Mouse (Mus musculus): ENCODE measurements around the gene Wnk2.

The Wnk2 gene

GRCm38 (mm10) chr13:49178839-49179585 is 31.2 kb upstream of the Wnk2 start:
- in situ Hi-C loops (cut with MseI, MboI): no loop called here

DNA sequence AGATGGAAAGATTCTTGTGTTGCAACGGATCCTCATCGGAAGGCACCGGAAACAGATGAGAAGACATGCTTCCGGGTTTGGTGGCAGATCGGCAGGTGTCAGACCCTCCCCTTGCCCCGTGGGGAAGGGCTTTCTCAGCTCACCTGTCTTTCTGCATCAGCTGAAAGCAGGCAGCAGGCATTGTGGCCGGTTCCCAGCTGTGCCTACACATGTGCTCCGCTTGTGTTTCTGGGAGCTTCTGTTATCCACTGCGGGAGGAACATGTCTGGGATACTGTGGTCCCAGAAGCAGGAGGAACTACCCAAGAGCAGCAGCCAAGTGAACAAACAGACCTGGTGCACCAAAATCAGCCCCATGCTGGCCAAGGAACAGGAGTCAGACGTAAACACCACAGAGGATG is 27.7 kb upstream of the Wnk2 start:
- in situ Hi-C loops (cut with MseI, MboI): no loop called here

DNA sequence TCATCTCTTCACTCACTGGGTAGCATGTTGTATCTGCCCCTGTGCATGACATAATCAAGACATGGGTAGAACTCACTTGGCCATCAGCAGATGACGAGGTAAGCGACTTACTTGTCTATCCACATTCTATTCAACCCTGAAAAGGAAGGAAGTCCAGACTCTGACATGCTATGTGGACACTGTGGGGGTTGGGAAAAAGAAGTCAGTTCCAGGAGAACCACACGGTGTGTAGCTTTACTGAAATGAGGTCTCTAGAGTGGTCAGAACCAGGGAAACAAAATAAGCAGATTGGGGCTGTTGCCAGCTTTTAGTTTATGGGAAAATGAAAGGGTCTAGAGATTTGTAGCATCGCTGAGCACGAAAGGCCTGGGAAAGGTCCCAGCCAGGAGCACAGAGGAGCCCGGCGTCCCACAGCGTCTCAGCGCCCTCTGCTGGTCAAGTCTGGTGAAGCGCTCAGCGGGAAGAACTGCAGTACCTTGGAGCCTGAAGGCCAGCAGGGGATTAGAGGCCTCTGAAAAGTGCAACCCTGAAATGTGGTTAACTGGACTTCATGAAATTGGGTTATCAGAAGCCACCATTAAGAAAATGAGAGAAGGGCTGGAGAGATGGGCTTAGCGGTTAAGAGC is 25.3 kb upstream of the Wnk2 start:
- in situ Hi-C loops (cut with MseI, MboI): no loop called here

GRCm38 (mm10) chr13:49172335-49172734 is 24.5 kb upstream of the Wnk2 start:
- in situ Hi-C loops (cut with MseI, MboI): no loop called here

DNA sequence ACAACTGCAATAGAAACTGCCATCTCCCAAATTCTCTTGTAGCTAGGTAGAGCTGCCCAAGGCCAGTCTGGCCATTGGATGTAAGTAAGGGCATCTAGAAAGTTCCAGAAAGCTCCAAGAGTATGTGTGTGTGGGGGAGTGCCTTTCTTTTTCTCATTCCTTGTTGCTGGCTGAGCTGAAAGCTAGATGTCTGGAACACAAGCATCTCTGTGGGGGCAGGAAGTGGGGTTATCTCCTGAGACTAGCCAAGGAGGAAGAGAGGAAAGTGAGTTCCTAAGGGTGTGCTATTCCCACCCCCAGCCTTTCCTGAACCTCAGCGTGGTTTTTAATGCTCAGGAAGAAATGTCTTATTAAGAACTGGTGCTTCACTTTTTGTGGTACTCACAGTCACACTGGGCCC is 23.9 kb upstream of the Wnk2 start:
- in situ Hi-C loops (cut with MseI, MboI): no loop called here

DNA sequence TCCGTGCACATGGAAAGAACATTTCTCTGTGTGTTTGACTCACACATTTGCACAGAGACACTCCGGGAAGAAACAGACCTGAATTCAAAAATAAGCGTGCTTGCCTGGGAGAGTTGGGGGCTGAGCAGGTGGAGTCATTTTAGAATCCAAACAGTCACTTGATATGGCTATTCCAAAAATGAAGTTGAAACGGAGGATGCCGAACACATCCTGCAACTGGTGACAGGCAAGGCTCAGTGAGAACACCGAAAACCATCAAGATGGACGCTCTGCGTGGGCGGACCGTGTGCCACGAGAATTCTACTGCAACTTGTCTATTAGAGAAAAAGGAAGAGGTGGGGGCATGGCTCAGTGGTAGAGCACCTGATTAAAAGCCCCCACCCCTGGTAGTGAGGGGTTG is 22.8 kb upstream of the Wnk2 start:
- in situ Hi-C loops (cut with MseI, MboI): no loop called here

DNA sequence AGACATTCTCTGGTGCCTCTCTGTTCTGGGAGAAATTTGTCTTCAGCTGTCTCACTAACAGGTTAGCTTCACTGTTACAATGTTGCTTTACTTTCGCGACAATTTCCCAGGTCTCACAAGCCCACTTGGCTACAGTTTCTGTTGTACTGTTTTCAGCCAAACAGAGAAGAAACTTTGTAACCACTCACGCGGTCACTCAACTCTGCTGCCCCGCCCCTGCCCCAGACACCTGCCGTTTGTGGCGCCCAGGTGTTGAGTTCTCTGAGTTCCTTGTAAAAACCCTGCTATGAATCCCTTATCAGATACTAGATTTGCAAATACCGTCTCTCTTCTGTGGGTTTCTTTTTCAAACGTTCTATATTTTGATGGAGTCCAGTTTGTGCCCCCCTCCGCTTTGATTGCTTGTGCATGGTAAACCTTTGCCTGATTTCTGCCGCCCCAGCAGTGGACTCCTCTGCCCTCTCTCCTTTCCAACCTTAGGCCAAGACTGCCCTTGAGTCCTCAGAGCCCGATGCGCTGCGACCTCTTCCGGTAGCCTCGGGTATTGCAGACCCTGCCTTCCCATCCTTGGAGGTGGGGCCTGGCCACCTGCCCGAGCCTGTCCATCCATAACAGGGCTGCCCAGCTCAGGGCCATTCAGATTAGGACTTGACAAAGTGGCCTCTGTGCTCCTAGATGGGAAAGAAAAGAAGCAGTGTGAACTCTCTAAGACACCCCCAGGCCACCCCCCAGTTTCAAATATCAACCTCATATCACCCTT is 21.8 kb upstream of the Wnk2 start:
- in situ Hi-C loops (cut with MseI, MboI): no loop called here

- in situ Hi-C loops (cut with MseI, MboI): no loop called here
Observed at GRCm38 (mm10) chr13:49167081-49167480, 19.3 kb upstream of the Wnk2 start.

DNA sequence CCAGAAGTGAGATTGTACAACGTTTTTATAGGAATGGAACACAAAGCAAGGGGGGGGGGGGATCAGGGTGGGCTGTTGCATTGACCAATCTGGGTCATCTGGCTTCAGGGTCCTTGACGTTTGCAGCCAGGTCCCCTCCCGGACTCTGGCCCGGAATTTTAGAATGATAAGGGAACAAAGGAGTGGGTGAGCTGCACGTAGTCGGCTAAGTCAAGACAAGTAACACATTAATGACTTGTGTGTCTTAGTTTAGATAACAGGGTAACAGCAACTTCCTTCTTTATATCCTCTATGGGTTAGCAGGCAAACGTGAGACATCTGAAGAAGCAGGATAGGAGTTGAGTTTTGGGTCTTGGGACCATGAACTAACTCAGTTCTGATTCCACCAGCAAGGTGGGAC is 15.8 kb upstream of the Wnk2 start:
- in situ Hi-C loops (cut with MseI, MboI): no loop called here

- in situ Hi-C loops (cut with MseI, MboI): no loop called here
Observed at GRCm38 (mm10) chr13:49162722-49163121, 14.9 kb upstream of the Wnk2 start.

DNA sequence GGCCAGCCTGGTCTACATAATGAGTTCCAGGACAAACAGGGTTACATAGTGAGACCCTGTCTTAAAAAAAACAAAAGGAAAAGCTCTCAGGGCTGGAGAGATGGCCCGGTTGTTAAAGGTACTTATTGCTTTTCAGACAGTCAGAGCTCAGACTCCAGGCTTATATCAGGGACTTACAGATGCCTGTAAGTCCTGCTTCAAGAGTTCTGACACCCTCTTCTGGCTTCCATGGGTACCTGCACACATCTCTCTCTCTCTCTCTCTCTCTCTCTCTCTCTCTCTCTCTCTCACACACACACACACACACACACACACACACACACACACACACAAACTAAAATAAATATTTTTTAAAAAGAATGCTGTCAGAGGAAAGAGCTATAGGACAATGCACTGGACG is 13.4 kb upstream of the Wnk2 start:
- in situ Hi-C loops (cut with MseI, MboI): no loop called here

GRCm38 (mm10) chr13:49158040-49158713 is 10.4 kb upstream of the Wnk2 start:
- in situ Hi-C loops (cut with MseI, MboI): no loop called here

DNA sequence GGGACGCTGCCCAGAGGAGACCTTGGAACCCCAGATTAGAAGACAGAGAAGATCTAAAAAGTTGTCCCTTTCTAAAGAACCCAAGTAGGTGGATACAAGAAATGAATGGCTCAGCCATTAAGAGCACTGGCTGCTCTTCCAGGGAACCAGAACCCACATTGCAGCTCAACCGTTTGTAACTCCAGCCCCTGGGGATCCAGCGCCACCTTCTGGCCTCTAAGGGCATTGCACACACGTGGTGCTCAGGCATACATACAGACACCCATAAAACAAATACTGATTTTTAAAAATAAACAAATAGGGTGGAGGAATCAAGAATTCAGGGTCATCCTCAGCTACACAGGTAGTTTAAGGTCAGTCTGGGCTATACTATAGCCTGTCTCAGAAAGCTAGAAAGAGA is 8.8 kb upstream of the Wnk2 start:
- in situ Hi-C loops (cut with MseI, MboI): no loop called here

DNA sequence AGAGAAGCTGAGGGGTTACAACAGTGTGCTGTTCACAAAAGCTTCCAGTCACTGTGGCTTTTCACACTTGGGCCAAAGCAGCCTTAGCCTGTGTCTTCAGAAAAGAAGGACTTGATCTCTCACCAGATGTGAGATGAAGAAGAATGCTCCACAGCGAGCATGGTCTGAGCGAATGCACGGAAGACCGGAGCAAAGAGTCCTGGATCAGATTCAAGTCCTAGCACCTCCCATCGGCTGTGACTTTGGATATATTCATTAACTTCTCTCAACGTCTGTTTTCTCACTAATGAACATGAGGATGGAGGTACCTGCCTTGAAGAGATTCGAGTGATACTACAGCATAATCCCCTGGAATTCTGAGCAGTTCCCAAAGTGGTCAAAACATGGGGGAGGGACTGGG is 6.8 kb upstream of the Wnk2 start:
- in situ Hi-C loops (cut with MseI, MboI): no loop called here

DNA sequence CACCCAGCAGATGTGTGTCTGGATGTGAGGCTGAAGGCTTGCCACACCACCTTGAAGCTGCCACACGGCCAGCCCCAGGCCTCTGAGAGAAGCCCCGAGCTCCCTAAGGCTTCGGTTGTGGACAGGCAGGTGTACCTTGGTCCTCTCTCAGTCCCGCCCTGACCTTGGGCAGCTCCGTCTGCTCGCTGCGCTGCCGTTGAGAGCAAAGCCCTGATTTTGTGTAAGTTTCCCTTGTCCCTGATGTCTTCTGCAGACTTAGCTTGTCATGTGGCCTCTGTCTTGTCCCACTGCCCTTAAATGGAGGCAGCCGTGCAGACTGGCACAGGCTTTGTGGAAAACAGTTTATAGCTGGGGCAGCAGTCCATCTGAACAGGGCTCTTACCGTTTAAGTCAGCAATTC is 6.2 kb upstream of the Wnk2 start:
- in situ Hi-C loops (cut with MseI, MboI): no loop called here

- in situ Hi-C loops (cut with MseI, MboI): no loop called here
Observed at GRCm38 (mm10) chr13:49148687-49149086, 873 bp upstream of the Wnk2 start.

- in situ Hi-C loops (cut with MseI, MboI): no loop called here
Observed at GRCm38 (mm10) chr13:49147007-49147857, 582 bp downstream of the Wnk2 start.

GRCm38 (mm10) chr13:49146698-49147006 is 1.2 kb downstream of the Wnk2 start:
- in situ Hi-C loops (cut with MseI, MboI): no loop called here

DNA sequence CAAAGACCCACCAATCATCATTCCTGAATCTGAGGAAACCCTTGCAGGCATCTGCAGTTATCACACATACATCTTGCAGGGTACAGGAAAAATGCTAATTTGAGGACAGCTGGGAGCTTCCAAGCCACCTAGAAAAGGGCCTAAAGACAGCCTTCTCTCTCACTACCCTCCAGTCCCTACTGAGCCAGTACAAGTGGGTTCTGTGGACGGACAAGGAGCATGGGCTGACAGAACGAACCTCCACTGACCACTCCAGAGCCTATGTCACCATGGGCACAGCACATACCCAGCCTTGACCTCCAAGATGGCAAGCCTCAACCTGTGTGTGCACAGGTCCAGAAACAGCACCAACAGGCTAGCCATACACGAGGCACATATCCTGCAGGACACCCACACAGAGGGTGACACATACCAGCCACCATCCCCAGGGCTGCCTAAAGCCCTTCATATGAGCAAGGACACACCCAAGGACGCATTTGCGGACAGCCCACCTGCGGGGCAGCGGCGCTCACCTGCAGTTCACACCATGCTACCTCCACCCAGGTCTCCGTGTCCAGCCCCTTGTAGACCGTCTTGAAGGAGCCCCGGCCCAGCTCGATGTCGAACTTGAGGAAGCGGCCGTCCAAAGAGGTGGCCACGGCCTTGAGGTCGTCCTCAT is 1.6 kb downstream of the Wnk2 start:
- in situ Hi-C loops (cut with MseI, MboI): no loop called here

- in situ Hi-C loops (cut with MseI, MboI): no loop called here
Observed at GRCm38 (mm10) chr13:49145396-49145795, 2.4 kb downstream of the Wnk2 start.

DNA sequence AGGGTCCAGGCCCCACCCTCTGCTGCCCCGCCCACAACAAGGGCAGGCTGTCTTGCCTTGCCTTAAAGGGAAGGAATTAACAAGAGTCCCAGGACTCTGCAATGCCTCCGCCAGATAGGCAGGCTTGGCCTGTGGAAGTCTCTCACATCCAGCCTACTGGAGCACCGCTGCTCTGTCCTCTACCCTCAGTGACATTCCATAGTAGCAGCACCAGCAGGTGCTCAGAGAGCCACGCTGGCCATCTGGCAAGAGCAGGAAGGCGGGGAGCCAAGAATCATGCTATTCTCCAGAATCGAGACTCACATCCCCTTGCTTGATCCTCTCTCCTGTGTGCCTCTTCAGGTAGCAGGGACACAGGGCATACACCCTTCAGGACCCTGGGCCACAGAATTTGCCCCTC is 3.4 kb downstream of the Wnk2 start:
- in situ Hi-C loops (cut with MseI, MboI): no loop called here
